ENCODE assay signal across 9 mouse cellular contexts in the genomic region with DNA sequence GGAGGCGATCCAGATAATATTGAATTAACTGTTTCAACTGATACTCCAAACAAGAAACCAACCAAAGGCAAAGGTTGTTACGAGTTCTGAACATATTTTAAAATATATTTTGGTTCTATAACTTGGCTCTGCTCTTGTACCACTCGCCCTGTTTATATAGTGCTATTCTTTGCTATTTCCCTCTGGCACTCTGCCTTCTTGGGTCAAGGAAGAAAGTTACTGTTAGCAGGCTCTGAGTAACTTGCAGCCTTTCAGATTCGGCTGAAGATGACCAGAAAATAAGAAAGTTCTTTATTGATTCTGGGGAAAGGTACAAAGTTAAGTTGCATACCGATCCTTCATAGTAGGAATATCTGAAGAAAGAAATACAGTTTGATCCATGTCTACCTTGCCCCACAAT. TPM values are rescaled to one million over a fixed set of nuclear protein-coding genes. Genes with fewer than 3 reads are reported as not detected.
A peak's percentile ranks its signal among the peaks of the same experiment; 100 is the strongest.
DNase-seq lines count a peak whose midpoint lies in the region; ATAC-seq lines count a peak whose summit lies in the region.
"Had no signal": no experiment of that assay in that cellular context is flagged by ENCODE, and none has a peak within 500 bp of the region (broad histone marks: within the 10 kb centered on the region; RNA-seq: fewer than 3 reads in every experiment).

No protein-coding gene starts in this region.

- no peak for DNase-seq in kidney, postnatal 36 days
- DNase-seq in c-Kit-negative CD71-positive TER-119-positive erythroid progenitor cells, embryonic 14.5 days (ENCODE audit: low read depth, low spot score): peak; percentile 1
- peak; percentile 17 for DNase-seq in induced T-regulatory cell, adult 2 months (ENCODE audit: low read depth)
- no peak for DNase-seq in frontal cortex, adult 2 months (ENCODE audit: extremely low spot score in 1 of 2, low spot score in 1 of 2)
- no peak for DNase-seq in kidney, adult 9 months
- DNase-seq: cerebellum, postnatal 36 days had no signal

- H3K27ac ChIP-seq in kidney, embryonic 14.5 days (ENCODE audit: low read depth, low read length): no peak overlapping the region
- no peak overlapping the region for H3K27ac ChIP-seq in midbrain, embryonic 13.5 days

- peak overlapping the region; percentile 96 for H3K4me3 ChIP-seq in kidney, embryonic 14.5 days (ENCODE audit: low read length)
- H3K4me3 ChIP-seq in midbrain, embryonic 13.5 days (replicated peaks): peak overlapping the region; percentile 89

- peaks cover 8% of the 10 kb centered on the region; the same call in 1 of the 2 replicates for H3K36me3 ChIP-seq in kidney, embryonic 14.5 days (ENCODE audit: control insufficient read depth, insufficient read depth, low read length)
- 0 out of 2 replicates have a peak, but pooled peaks cover 3% of the 10 kb centered on the region for H3K36me3 ChIP-seq in midbrain, embryonic 13.5 days

- 67% methylated on average over 5 of the region's 5 CpGs for WGBS in kidney, embryonic 14.5 days
- WGBS in midbrain, embryonic 13.5 days: 73% methylated on average over 5 of the region's 5 CpGs

- H3K27me3 ChIP-seq in kidney, embryonic 14.5 days (ENCODE audit: control insufficient read depth, insufficient read depth, low read length): no peaks in the 10 kb centered on the region
- H3K27me3 ChIP-seq in midbrain, embryonic 13.5 days: no peaks in the 10 kb centered on the region

- H3K4me2 ChIP-seq in kidney, embryonic 14.5 days (replicated peaks; ENCODE audit: low read depth, low read length): peak overlapping the region; percentile 68
- H3K4me2 ChIP-seq in midbrain, embryonic 13.5 days (replicated peaks): peak overlapping the region; percentile 84

- H3K4me1 ChIP-seq in kidney, embryonic 14.5 days (ENCODE audit: control insufficient read depth, insufficient read depth, low read length): peaks cover 8% of the 10 kb centered on the region; the same call in 1 of the 2 replicates
- peaks cover 45% of the 10 kb centered on the region for H3K4me1 ChIP-seq in midbrain, embryonic 13.5 days (replicated peaks)

- H3K9ac ChIP-seq in kidney, embryonic 14.5 days (ENCODE audit: low read depth, low read length): peak overlapping the region; percentile 96; the same call in 1 of the 2 replicates
- no peak overlapping the region; the same call in 1 of the 2 replicates for H3K9ac ChIP-seq in midbrain, embryonic 13.5 days (replicated peaks)

- ATAC-seq in kidney, embryonic 14.5 days (ENCODE audit: low FRiP score, low TSS enrichment): no peak
- ATAC-seq in midbrain, embryonic 13.5 days: no peak
- no peak for ATAC-seq in erythroid progenitor cell, adult 5-6 weeks (replicated peaks; ENCODE audit: low FRiP score, poor library complexity, severe bottlenecking)

- no peaks in the 10 kb centered on the region for H3K9me3 ChIP-seq in kidney, embryonic 14.5 days (ENCODE audit: control insufficient read depth, low read length)
- no peaks in the 10 kb centered on the region for H3K9me3 ChIP-seq in midbrain, embryonic 13.5 days

RNA-seq across cellular contexts. Expression of a gene that starts 1.4 kb away (rescaled TPM):
- 64.9 and 71.6 TPM in 2 replicates for polyA plus RNA-seq in kidney, embryonic 14.5 days (2014; fragmentation: Nextera tagmentation; extraction: Ambion mirVana)
- polyA plus RNA-seq in midbrain, embryonic 13.5 days (2015; fragmentation: Nextera tagmentation; extraction: Ambion mirVana): 70.5 and 73.7 TPM in 2 replicates
- 59.4 and 68.5 TPM in 2 replicates for polyA plus RNA-seq in frontal cortex, adult 2 months (2012; rRNA removed)
- total RNA-seq in erythroid progenitor cell, adult 5-6 weeks (2015; ENCODE audit: low replicate concordance): 44.3 and 69.6 TPM in 2 replicates
- 62.0 and 82.7 TPM in 2 replicates for total RNA-seq in erythroid progenitor cell, adult 5-6 weeks (2017; ENCODE audit: low replicate concordance)

RNA-seq across cellular contexts. Expression of a gene that starts 40.5 kb away (rescaled TPM):
- 29.0 and 36.9 TPM in 2 replicates for polyA plus RNA-seq in kidney, embryonic 14.5 days (2014; fragmentation: Nextera tagmentation; extraction: Ambion mirVana)
- 40.3 and 40.9 TPM in 2 replicates for polyA plus RNA-seq in midbrain, embryonic 13.5 days (2015; fragmentation: Nextera tagmentation; extraction: Ambion mirVana)
- 36.3 TPM in 2 replicates for polyA plus RNA-seq in frontal cortex, adult 2 months (2012; rRNA removed)
- 46.1 and 61.6 TPM in 2 replicates for total RNA-seq in erythroid progenitor cell, adult 5-6 weeks (2015; ENCODE audit: low replicate concordance)
- total RNA-seq in erythroid progenitor cell, adult 5-6 weeks (2017; ENCODE audit: low replicate concordance): 24.9 and 31.6 TPM in 2 replicates

Comparison
In these comparisons a context has a peak if more than half of its experiments do, and no peak if none do; other contexts are left out.
1. DNase-seq: peak in c-Kit-negative CD71-positive TER-119-positive erythroid progenitor cells, embryonic 14.5 days (single experiment) and induced T-regulatory cell, adult 2 months (single experiment); none in kidney, postnatal 36 days (0 of 2), frontal cortex, adult 2 months (0 of 2) and kidney, adult 9 months (single experiment).